10 mouse cellular contexts compared by ENCODE assay signal in the genomic region with DNA sequence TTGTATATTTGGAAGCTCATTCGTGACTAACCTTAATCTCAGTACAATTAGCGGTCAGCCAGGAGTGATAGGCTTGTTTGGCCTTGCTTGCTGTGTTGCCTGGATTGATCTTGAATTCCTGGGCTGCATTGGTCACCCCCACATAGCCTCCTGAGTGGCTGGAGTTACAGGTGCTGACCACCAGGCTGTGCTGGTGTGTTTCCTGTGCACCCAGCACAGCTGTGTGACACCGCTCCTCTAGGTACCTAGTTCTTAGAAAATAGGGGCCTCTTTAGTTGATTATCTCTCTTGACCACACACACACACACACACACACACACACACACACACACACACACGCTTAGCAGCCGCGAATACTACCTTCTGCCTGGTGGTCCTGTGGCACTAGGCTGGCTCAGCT. TPM values are rescaled to one million over a fixed set of nuclear protein-coding genes. Genes with fewer than 3 reads are reported as not detected.
DNase-seq lines count a peak whose midpoint lies in the region; ATAC-seq and TF ChIP-seq lines count a peak whose summit lies in the region.
"Had no signal": no experiment of that assay in that cellular context is flagged by ENCODE, and none has a peak within 500 bp of the region (broad histone marks: within the 10 kb centered on the region; RNA-seq: fewer than 3 reads in every experiment).

No protein-coding gene starts in this region.

- peak; percentile 70 for DNase-seq in kidney, postnatal 0 days (ENCODE audit: low spot score)
- DNase-seq in B cell, adult 2 months = peak; percentile 17 to 33
- DNase-seq in R1 (ENCODE audit: low read depth, low spot score) = peak; percentile 55
- peak; percentile 34 for DNase-seq in induced T-regulatory cell, adult 2 months (ENCODE audit: low read depth)
- no peak for DNase-seq in gastrocnemius, postnatal 14 days
- DNase-seq in layer of hippocampus, postnatal 10 days (ENCODE audit: low spot score in 2 of 2) = no peak
- DNase-seq: thymus, postnatal 25 days had no signal

- no peaks in the 10 kb centered on the region for H3K27me3 ChIP-seq in kidney, postnatal 0 days (ENCODE audit: insufficient read depth, low read length)
- no peaks in the 10 kb centered on the region for H3K27me3 ChIP-seq in kidney, embryonic 16.5 days (ENCODE audit: insufficient read depth, low read length)

- H3K36me3 ChIP-seq in kidney, postnatal 0 days (ENCODE audit: insufficient read depth, low read length) = no peaks in the 10 kb centered on the region
- H3K36me3 ChIP-seq in kidney, embryonic 16.5 days (ENCODE audit: insufficient read depth, low read length) = no peaks in the 10 kb centered on the region
- H3K36me3 ChIP-seq: hindbrain, embryonic 12.5 days had no signal

- H3K4me1 ChIP-seq in kidney, postnatal 0 days (replicated peaks; ENCODE audit: insufficient read depth, low read length) = 0 out of 2 replicates have a peak, but pooled peaks cover 7% of the 10 kb centered on the region
- H3K4me1 ChIP-seq in kidney, embryonic 16.5 days (ENCODE audit: insufficient read depth, low read length) = peaks cover 14% of the 10 kb centered on the region

- intact Hi-C loops in gastrocnemius, postnatal 14 days (cut with DNase I; ENCODE audit: low total_unique reads) = no loop called here

- H3K4me3 ChIP-seq in kidney, postnatal 0 days (replicated peaks; ENCODE audit: low read depth, low read length) = no peak overlapping the region
- H3K4me3 ChIP-seq in kidney, embryonic 16.5 days (ENCODE audit: low read length) = no peak overlapping the region
- H3K4me3 ChIP-seq: hindbrain, embryonic 12.5 days had no signal

- peak; percentile 65 for TF ChIP-seq CTCF in kidney, postnatal 0 days (IDR thresholded peaks at IDR 0.05; ENCODE audit: low read depth)

- H3K27ac ChIP-seq in kidney, postnatal 0 days = no peak overlapping the region
- H3K27ac ChIP-seq in kidney, embryonic 16.5 days (ENCODE audit: low read length) = no peak overlapping the region
- H3K27ac ChIP-seq: hindbrain, embryonic 12.5 days had no signal

- no peak overlapping the region for H3K4me2 ChIP-seq in kidney, postnatal 0 days (ENCODE audit: low read length)
- no peak overlapping the region for H3K4me2 ChIP-seq in kidney, embryonic 16.5 days (replicated peaks; ENCODE audit: low read depth, low read length)
- H3K4me2 ChIP-seq: hindbrain, embryonic 12.5 days had no signal

- no peak overlapping the region for H3K9ac ChIP-seq in kidney, postnatal 0 days (ENCODE audit: low read depth, low read length)
- H3K9ac ChIP-seq in kidney, embryonic 16.5 days (replicated peaks; ENCODE audit: low read length) = no peak overlapping the region
- H3K9ac ChIP-seq: hindbrain, embryonic 12.5 days had no signal

- ATAC-seq in kidney, postnatal 0 days (replicated peaks; ENCODE audit: low FRiP score, low read depth) = 0 out of 2 replicates have a peak, but pooled peaks have one; percentile 22
- no peak for ATAC-seq in kidney, embryonic 16.5 days (ENCODE audit: low FRiP score, low TSS enrichment)
- no peak for ATAC-seq in megakaryocyte, adult 5-6 weeks (ENCODE audit: poor library complexity, severe bottlenecking)

- no peaks in the 10 kb centered on the region for H3K9me3 ChIP-seq in kidney, postnatal 0 days (replicated peaks; ENCODE audit: low read length)
- H3K9me3 ChIP-seq in kidney, embryonic 16.5 days (ENCODE audit: low read length) = no peaks in the 10 kb centered on the region
- H3K9me3 ChIP-seq: hindbrain, embryonic 12.5 days had no signal

- 55% methylated on average over 6 of the region's 6 CpGs for WGBS in kidney, postnatal 0 days
- WGBS in kidney, embryonic 16.5 days = 64% methylated on average over 6 of the region's 6 CpGs

RNA-seq across cellular contexts. Expression of gene Slc41a3, which starts 3.7 kb away (rescaled TPM):
- polyA plus RNA-seq in kidney, postnatal 0 days (2015; fragmentation: Nextera tagmentation; extraction: Ambion mirVana) = 5.6 and 6.3 TPM in 2 replicates
- polyA plus RNA-seq in kidney, embryonic 16.5 days (2015; fragmentation: Nextera tagmentation; extraction: Ambion mirVana) = 6.7 and 7.2 TPM in 2 replicates
- total RNA-seq in gastrocnemius, postnatal 14 days (2021) = 10 to 100 TPM; 60.0 to 61.8 TPM
- total RNA-seq in layer of hippocampus, postnatal 10 days (2021) = 1 to 10 TPM; 8.2 TPM
- total RNA-seq in megakaryocyte, adult 5-6 weeks (2015) = 11.5 and 11.6 TPM in 2 replicates
- total RNA-seq in megakaryocyte, adult 5-6 weeks (2017) = 5.8 and 7.1 TPM in 2 replicates

Comparison
In these comparisons a context has a peak if more than half of its experiments do, and no peak if none do; other contexts are left out.
1. DNase-seq: peak in kidney, postnatal 0 days (single experiment), B cell, adult 2 months (2 of 2), R1 (single experiment) and induced T-regulatory cell, adult 2 months (single experiment); none in gastrocnemius, postnatal 14 days (single experiment) and layer of hippocampus, postnatal 10 days (0 of 2).
2. RNA of gene Slc41a3, which starts 3.7 kb away (total RNA-seq): 60.0 to 61.8 TPM in gastrocnemius, postnatal 14 days; 5.8 to 11.6 TPM in megakaryocyte, adult 5-6 weeks and 8.2 TPM in layer of hippocampus, postnatal 10 days; every median in the first group is over 4 times any median in the second.